Mouse (Mus musculus) intestine, postnatal 0 days (tissue): Measurements from ENCODE around the gene Ddx23. TPM values are rescaled to one million over a fixed set of nuclear protein-coding genes. Genes with fewer than 3 reads are reported as not detected.

Experiments
- ATAC-seq: fragments of 200-750 bp; cut with Nextera tagmentation; 2 replicates; pipeline ENCODE4 v1.8.0; 2017; ENCODE audit warnings: mild to moderate bottlenecking, moderate TSS enrichment, moderate library complexity
- H3K27ac ChIP-seq: fragments of 300-500 bp; sonication (generic); 2 replicates; pipeline ENCODE4 v1.5.1; 2014; ENCODE audit warnings: mild to moderate bottlenecking, low read depth, low read length, moderate library complexity
- H3K27me3 ChIP-seq: fragments of 300-500 bp; sonication (generic); replicated peaks from 2 replicates; pipeline ENCODE4 v1.6.1; 2014; ENCODE audit warnings: low read length, mixed read lengths; ENCODE audit not compliant: control insufficient read depth, insufficient read depth
- H3K36me3 ChIP-seq: fragments of 300-500 bp; sonication (generic); 2 replicates; pipeline ENCODE4 v1.6.1; 2014; ENCODE audit warnings: mild to moderate bottlenecking, moderate library complexity; ENCODE audit not compliant: control insufficient read depth, insufficient read depth
- H3K4me1 ChIP-seq: fragments of 300-500 bp; sonication (generic); replicated peaks from 2 replicates; pipeline ENCODE4 v1.6.1; 2014; ENCODE audit warnings: antibody characterized with exemption, low read length, mixed read lengths; ENCODE audit not compliant: control insufficient read depth, insufficient read depth
- H3K4me2 ChIP-seq: fragments of 300-500 bp; sonication (generic); replicated peaks from 2 replicates; pipeline ENCODE4 v1.6.1; 2014; ENCODE audit warnings: low read depth, mild to moderate bottlenecking, moderate library complexity
- H3K4me3 ChIP-seq: fragments of 300-500 bp; sonication (generic); 2 replicates; pipeline ENCODE4 v1.5.1; 2014; ENCODE audit warnings: low read depth, low read length
- H3K9ac ChIP-seq: fragments of 300-500 bp; sonication (generic); 2 replicates; pipeline ENCODE4 v1.6.1; 2014; ENCODE audit warnings: mild to moderate bottlenecking, low read depth, low read length
- H3K9me3 ChIP-seq: fragments of 300-500 bp; sonication (generic); 2 replicates; pipeline ENCODE4 v1.6.1; 2016; ENCODE audit warnings: mixed run types; ENCODE audit not compliant: control insufficient read depth
- CTCF ChIP-seq: sonication (generic); IDR thresholded peaks from 2 replicates; pipeline ENCODE4 v1.5.1; 2016; ENCODE audit warnings: low read depth, mild to moderate bottlenecking, control low read depth, antibody characterized with exemption, moderate library complexity
- WGBS: fragments of 180-500 bp; shearing (Covaris S2); extraction: QIAGEN DNeasy Blood & Tissue Kit; methylation state at CpG from one replicate; pipeline ENCODE4 v1.1.7; 2014; 5-methylcytosine and 5-hydroxymethylcytosine counted together
- polyA plus RNA-seq: library from polyadenylated mRNA; unstranded; fragments of >200 nt; fragmentation: Nextera tagmentation; extraction: Ambion mirVana; gene quantifications from 2 replicates; pipeline ENCODE4 v1.2.1, GENCODE M21; 2015

Gene Ddx23
- polyA plus RNA-seq, 1 experiment from 2014 or later = 9.0 TPM

DNA sequence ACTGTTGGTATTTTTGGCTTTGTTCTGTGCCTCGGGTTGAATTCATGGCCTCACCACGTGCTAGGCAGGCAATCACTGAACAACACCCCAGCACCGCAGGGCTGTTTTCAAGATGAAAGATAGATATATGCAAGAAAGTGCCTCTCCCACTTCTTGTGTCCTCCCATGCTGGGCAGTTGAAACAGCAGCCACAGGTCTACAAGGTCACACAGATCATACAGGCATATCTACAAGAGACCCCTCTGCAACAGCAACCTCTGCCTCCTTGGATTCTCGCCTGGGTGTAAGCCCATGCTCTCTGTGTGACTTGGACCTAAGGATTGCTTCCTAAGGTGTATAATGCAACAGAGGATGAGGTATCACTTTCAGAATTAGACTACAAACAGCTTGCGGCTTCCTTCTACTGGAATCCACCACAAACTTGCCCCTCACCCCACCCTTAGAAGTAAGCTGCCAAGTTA lies 39.3 kb downstream of the Ddx23 start:
- Histone ChIP-seq H3K36me3 (no peaks in the 10 kb centered on the region), H3K4me2 (no peak overlapping the region), H3K9me3 (no peaks in the 10 kb centered on the region), H3K27ac (no peak overlapping the region), H3K27me3 (no peaks in the 10 kb centered on the region), H3K9ac (no peak overlapping the region), H3K4me1 (no peaks in the 10 kb centered on the region), H3K4me3 (no peak overlapping the region)
- no peak for ATAC-seq
- WGBS = 54% methylated on average over 5 of the region's 5 CpGs
- no peak for TF ChIP-seq CTCF

- H3K27me3 ChIP-seq = no peaks in the 10 kb centered on the region
- H3K9me3 ChIP-seq = no peaks in the 10 kb centered on the region
- no peaks in the 10 kb centered on the region for H3K4me1 ChIP-seq
- 44% methylated on average over 6 of the region's 6 CpGs for WGBS
- H3K9ac ChIP-seq = no peak overlapping the region
- H3K27ac ChIP-seq = no peak overlapping the region
- H3K36me3 ChIP-seq = no peaks in the 10 kb centered on the region
- ATAC-seq = no peak
- TF ChIP-seq CTCF = no peak
- H3K4me3 ChIP-seq = no peak overlapping the region
- H3K4me2 ChIP-seq = no peak overlapping the region
Measured at GRCm38 (mm10) chr15:98622721-98623120, 40.0 kb downstream of the Ddx23 start.

GRCm38 (mm10) chr15:98622199-98622598 lies 40.5 kb downstream of the Ddx23 start:
- no peaks in the 10 kb centered on the region for H3K36me3 ChIP-seq
- no peaks in the 10 kb centered on the region for H3K27me3 ChIP-seq
- WGBS = 19% methylated on average over 7 of the region's 7 CpGs
- H3K4me1 ChIP-seq = no peaks in the 10 kb centered on the region
- no peak overlapping the region for H3K27ac ChIP-seq
- H3K4me2 ChIP-seq = no peak overlapping the region
- H3K4me3 ChIP-seq = no peak overlapping the region
- TF ChIP-seq CTCF = no peak
- no peaks in the 10 kb centered on the region for H3K9me3 ChIP-seq
- no peak overlapping the region for H3K9ac ChIP-seq
- no peak for ATAC-seq

DNA sequence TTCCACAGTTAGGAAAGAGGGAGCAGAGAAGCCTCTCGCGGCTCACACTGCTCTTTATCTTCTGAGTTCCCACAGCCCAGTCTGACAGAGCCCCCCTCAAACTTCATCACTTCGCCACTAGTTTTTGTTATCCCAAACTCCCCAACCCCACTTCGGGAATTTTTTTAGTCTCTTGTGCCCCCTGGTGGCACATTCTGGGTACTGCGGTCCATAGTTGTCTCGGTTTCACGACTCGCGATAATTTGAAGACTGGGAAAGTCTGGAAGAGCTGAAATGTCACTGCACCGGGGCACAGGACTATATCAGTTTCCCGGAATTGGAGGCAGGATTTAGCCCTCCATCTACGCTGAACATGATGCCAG lies 45.5 kb downstream of the Ddx23 start:
- no peaks in the 10 kb centered on the region for H3K36me3 ChIP-seq
- peak overlapping the region; percentile 35 for H3K4me2 ChIP-seq
- no peaks in the 10 kb centered on the region for H3K27me3 ChIP-seq
- H3K9me3 ChIP-seq = no peaks in the 10 kb centered on the region
- peak; percentile 87 for TF ChIP-seq CTCF
- under 1% methylated on average over 12 of the region's 12 CpGs for WGBS
- peak overlapping the region; percentile 78 for H3K27ac ChIP-seq
- no peaks in the 10 kb centered on the region for H3K4me1 ChIP-seq
- H3K4me3 ChIP-seq = no peak overlapping the region; the same call in 1 of the 2 replicates
- H3K9ac ChIP-seq = no peak overlapping the region
- ATAC-seq = peak; percentile 23

- Histone ChIP-seq H3K36me3 (no peaks in the 10 kb centered on the region), H3K4me1 (no peaks in the 10 kb centered on the region), H3K27ac (peak overlapping the region; percentile 78), H3K4me3 (peak overlapping the region; percentile 7; the same call in 1 of the 2 replicates), H3K9ac (0 out of 2 replicates have a peak overlapping the region, but pooled peaks have one; percentile 22), H3K4me2 (peak overlapping the region; percentile 35), H3K9me3 (no peaks in the 10 kb centered on the region), H3K27me3 (no peaks in the 10 kb centered on the region)
- 28% methylated on average over 20 of the region's 20 CpGs for WGBS
- no peak for TF ChIP-seq CTCF
- peak; percentile 91 for ATAC-seq
Measured at GRCm38 (mm10) chr15:98616362-98617175, 46.1 kb downstream of the Ddx23 start.

DNA sequence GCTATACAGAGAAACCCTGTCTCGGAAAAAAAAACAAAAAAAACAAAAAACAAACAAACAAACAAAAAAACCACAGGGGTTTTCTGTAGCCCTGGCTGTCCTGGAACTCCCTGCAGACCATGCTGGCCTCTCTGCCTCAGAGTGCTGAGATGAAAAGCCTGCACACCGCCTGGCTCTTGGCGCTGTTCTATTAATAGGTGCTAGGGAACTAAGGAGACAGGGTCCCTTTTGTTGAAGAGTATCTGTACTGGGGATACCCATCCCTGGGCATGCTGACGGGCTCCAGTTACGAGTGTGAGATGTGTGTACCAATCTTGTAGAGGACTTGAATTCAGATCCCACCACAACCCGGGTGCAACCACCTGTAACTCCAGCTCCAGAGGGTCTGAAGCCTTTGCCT lies 46.9 kb downstream of the Ddx23 start:
- H3K9ac ChIP-seq = no peak overlapping the region
- no peaks in the 10 kb centered on the region for H3K36me3 ChIP-seq
- no peak for ATAC-seq
- no peak overlapping the region for H3K4me3 ChIP-seq
- 62% methylated on average over 6 of the region's 6 CpGs for WGBS
- TF ChIP-seq CTCF = no peak
- H3K4me1 ChIP-seq = no peaks in the 10 kb centered on the region
- no peaks in the 10 kb centered on the region for H3K9me3 ChIP-seq
- no peaks in the 10 kb centered on the region for H3K27me3 ChIP-seq
- peak overlapping the region; percentile 78; the same call in 1 of the 2 replicates for H3K27ac ChIP-seq
- peak overlapping the region; percentile 35 for H3K4me2 ChIP-seq
